Mouse (Mus musculus) spleen, postnatal 4 days (tissue): ENCODE results near the gene Gucy1b2.

Experiments
- DNase-seq, 2 experiments: peaks; one replicate each; pipeline ENCODE4 v3.0.0; 2022; ENCODE audit warnings: low spot score in 2 of 2

Gucy1b2 gene

DNA sequence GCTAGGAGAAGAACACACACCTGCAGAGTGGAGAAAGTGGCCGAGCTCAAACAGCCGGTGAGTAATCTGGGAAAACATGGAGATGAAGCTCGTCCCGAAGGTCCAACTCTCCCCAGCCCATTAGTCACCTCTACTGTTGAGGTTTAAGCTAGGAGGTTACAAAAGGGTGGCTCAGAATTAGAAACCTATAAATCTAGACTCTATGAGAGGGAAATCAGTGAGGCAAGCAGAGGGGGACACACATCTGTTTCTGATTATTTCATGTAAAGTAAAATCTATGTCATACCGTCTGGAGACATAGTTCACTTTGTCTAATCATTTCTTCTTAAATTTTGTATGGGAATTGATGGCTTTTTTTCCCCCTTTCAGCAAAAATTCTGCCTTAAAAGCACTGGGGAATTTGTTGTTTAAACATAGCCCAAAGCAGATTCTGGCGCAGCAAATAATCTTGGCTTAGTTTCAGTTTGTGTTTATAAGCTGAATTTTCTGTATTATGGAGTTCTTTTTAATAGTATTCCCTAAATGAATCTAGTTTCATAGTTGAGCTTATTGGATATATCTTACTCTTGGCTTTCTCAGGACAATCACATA is 12.2 kb downstream of the Gucy1b2 start:
- no peak for DNase-seq

DNA sequence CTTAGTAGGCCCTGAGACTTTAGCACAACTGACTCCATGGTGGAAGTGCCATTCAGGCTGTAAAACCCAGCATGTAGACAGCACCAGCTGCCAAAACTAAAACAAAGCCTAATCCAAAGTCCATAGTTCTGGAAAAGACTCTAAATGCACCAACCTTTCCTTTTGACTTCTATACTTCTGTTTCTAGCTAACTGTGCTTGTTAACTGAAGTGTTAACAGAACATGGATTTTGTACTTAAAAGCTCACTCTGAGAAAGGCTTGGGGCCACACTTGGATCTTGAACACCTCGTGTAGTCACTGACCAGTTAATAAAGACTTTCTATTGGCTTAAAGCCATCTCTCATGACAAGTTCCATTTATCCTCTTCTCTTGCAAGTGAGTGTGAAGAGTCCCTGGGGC is 13.1 kb downstream of the Gucy1b2 start:
- DNase-seq: no peak

DNA sequence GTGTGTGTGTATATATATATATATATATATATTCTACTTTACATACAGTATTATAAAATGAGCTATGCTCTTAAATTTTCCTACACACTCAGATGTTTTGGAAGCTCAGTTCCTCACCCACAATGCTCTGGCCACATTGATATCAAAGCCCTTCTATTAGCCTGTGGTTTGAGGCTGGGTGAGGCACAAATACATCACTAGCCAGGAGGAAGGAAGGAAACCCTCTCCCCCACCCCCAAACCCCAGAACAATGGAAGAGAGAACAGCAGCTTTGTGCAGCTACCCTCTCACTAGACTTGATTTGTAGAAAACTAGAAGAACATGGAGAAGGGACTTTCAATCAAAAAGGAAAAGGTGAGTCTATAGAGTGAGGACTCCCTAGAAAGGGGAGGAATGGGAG is 16.1 kb downstream of the Gucy1b2 start:
- no peak for DNase-seq

DNA sequence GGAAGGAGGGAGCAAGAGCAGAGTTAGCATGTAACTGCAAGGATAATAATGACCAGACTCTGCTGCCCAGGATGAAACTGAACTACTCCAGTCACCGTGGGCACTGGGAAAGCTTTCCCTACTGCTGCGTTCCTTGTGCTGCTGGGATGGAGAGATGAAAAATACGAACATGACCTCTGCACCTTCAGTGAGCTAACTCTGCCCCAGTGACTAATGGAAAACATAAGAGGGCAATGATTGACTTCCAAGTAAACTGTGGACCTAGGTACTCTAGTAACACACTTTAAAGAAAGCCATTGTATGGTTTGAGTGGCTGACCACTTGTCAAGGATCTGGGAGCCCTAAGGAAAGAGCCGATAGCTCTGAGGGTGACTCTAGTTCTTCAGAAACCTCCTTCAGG is 17.9 kb downstream of the Gucy1b2 start:
- DNase-seq: no peak

DNA sequence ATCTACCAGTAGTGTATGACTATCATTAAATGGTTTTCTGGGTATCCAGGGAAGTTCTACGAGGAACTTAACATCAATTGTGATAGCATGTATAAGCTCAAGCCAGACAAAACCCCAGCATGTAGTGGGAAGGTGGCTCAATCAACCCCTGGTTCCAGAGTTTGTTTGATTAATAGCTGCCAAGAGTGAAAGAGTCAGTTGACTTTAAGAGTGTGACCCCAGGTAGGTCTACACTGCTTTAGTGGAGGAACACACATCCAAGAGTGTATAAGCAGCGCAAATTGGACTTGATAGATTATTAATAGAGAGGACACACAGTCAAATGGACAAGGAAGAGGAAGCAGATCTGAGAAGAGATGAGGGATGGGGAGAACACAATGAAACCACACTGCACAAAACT is 18.3 kb downstream of the Gucy1b2 start:
- DNase-seq: no peak

DNA sequence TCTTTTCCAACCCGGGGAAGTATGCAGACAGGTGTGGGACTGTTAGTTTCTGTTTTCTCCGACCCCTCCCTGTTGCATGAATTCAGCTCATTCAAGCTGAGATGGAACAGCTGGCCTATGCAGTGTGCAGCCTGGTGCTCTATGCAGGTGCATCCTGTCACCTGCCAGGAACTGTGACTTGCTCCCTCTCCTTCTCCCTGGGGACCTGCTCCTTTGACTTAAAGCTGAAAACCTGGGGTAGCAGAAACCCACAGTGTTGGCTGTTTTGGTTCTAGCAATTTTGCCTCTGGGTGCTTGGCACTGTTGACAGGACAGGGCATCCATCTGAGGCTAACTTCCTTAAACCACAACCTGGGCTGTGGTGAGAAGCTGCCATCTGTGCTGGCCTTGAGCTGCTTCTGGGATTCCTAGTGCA is 30.8 kb downstream of the Gucy1b2 start:
- DNase-seq: peak in 1 of 2 experiments; percentile 13

DNA sequence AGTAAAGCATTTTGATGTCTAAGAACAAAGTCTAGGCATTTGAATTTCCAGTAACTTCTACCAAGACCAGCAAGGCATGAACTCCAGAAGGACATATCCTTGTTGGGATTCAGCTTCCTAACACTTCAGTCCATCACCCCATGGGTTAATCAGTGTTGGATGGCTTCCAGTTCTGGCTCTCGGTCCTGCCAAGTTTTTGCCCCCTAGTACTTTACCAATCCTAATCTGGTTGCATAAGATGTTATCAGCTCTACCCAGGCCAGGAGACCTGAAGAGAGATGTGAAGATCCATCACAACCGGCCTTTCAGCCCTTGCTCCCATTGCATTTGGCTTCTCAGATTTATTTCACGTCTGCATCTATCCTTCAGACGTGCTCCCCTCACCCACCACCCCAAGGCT is 33.8 kb downstream of the Gucy1b2 start:
- no peak for DNase-seq

DNA sequence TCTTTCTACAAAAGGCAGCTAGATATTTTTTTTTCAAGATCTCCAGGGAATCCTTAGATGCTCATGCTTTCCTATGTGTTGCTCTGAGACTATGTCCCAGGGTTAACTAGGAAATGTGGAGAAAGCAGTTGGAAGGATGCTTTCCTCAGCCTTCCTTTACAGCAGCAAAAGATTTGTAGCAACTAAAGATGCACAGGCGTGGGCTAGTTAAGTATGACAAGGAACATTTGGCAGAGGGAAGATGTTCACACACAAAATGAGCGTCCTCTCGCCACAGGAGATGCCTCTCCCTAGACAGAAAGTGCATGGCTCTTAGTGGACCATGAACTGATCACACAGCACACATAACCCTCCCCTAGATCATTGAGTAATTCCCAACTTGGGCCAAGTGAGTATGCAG is 38.6 kb downstream of the Gucy1b2 start:
- no peak for DNase-seq

DNA sequence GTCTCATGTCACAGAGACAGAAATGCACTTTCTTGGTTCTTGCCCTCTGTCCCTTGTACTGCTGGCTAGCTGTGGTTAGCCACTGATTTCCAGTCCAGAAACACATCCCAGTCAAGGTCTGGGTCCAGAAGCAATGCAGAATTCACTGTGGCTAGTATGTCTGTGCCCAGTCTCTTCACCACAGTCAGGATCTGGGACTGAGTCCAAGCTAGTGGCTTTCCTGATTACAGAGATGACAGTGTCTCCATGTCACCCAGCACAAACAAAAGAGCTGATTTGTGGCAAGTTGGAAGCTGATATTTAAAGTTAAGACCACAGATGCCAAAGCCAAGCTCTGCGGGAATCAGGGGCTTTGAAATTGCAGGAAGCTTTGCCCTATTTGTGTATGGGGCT is 39.4 kb downstream of the Gucy1b2 start:
- no peak for DNase-seq

DNA sequence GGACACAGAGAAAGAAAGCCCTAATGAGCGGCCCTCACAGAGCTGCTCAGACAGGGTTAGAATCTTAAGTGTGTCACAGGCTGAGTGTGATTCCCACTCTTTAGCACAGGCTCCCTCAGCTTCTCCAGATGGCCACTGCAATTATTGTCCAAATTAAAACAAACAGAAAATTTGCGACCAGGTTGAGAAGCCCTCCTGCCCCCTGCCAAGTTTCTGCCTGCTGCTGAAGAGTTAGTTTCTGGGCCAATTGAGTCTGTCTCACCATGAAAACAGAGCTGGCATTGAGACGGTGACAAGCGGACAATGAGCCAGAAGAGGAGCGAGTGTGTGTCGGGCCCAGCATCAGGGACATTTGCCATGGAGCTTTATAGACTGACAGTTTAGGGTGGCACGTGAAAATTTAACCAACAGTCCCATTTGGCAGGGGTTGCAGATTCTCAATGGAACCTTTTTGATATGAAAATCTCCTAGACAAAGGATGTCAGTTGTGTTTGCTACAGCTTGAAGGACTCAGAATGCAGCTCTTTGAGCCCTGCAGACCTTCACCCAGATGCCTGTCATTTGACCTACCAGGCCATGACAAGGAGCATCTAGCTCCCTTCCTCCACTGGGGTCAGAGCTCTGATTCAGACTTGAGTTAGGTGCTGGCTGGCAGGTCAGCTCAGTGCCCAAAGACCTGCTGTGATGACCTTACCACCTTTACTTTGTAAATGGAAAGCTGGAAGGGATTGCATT is 39.9 kb downstream of the Gucy1b2 start:
- DNase-seq: no peak

DNA sequence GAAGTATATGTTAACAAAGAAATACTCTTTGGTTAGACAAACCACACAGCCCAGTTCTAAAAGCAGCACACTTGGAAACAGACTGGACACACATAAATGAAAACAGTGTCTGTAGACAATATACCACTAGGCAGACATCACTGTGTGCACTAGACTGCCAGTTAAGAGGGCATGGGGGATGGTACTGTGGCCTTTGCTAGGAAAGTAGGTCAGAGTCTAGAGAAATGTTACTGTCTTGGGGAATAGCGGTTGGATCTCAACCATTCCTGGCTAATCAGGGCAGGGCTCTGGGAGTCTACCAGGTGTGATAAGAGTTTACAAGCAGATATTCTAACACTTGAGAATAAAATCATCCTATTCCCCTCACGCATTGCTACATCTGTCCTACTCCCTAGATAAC is 60.7 kb downstream of the Gucy1b2 start:
- no peak for DNase-seq

DNA sequence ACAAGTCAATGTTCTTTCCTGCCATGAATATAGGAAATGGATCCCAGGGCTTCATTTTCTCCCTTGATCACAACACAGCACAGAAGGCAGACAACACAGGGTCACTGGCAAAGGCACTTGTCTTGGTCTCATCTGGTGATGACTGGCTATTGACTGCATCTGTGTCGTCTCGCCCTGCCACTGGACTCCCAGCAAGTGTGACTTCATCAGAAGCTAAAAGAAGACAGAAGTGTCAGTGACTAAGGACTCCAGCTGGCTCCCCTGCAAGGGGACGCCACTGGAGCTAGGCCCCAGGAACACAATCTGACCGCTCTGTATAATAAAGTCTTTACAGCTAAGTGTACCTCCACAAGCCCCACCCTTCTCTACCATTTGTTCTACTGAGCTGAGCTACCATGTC is 63.3 kb downstream of the Gucy1b2 start:
- DNase-seq: no peak

DNA sequence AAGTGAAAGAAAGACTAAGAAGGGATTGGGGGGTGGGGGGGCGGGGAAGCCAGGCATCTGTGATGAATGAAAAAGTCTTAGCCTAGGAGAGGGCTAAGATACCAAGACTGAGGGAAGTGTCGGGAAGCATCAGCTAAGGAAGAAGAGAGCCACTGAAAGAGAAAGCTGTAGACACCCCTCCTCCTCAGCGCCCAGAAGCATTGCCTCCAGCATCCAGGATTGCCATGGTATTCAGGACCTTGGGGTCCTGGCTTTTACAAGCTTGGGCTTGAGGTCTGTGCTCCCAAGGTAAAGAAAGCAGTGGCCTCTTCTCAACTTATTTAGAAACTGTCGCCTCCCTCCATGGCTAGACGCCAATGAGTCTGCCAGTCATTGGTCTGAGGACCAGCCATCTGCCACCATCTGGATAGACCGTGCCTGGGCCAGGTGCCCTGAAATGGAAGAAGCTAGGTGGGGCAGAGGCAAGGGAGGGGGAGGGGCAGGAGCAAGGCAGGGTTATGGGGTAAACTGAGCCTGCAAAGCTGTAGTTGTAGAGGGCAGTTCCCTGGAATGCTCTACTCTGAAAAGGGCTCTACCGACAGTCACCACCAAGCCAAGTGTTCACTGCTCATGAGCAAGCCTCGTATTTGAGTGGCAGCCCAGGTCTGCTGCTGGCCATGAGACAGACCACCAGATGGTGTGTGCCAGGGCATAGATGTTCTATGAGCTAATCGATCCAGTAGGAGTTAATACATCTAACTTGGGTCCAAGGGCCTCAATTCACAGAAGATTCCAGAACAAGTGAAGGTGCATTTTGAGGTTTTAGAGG is 66.2 kb downstream of the Gucy1b2 start:
- DNase-seq: no peak

DNA sequence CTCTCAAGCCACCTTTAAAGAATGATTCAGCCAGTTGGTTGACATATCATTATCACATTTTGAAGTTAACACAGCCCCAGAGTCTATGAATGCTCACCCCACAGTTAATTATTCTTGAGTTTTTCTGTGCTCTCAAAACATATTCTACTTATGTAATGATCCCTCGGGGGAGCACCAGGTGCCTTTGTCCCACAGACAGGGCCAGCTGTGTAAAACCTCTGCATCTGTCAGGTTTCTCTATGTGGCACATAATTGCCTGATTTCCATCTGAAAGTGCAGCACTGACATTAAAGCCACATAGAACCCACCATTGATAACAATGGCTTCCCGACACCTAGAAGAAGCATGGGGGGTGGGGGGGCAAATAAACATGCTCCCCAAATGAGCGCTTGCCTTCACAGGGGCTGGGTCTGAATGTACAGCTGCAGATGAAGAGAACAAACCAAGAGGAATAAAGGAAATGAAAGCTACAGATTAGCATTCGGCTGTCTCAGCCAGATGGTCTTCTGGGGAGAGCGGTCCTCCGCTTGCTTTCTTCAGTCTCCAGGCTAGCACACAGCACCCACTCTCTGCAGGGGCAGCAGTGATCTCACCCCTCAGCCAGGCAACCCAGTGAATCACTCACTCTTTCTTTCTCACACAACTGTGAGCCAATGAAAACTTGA is 66.9 kb downstream of the Gucy1b2 start:
- no peak for DNase-seq

DNA sequence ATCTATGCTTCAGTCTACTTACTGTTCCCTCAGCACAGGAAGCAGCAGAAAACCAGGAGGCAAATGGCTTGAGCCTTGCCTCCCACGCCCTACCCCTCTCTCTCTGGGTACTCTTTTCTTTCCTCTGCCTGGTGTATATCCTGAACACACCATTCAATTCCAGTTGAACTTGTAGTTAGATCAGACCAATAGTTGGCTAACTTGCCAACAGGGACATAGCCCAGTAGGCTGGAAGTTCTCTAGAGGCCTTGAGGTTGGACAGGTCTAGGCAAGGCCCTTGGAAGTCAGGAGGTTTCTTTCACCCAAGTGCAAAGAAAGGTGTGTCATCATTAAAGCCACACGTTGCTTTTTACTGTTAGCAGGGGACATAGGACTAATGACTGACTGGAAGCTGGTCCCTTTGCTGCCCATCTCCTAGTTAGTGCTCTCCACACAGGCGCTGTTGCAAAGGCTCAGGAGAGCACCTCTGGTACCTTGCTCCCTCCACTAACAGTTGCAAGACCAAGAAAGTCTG is 72.2 kb downstream of the Gucy1b2 start:
- DNase-seq: no peak

DNA sequence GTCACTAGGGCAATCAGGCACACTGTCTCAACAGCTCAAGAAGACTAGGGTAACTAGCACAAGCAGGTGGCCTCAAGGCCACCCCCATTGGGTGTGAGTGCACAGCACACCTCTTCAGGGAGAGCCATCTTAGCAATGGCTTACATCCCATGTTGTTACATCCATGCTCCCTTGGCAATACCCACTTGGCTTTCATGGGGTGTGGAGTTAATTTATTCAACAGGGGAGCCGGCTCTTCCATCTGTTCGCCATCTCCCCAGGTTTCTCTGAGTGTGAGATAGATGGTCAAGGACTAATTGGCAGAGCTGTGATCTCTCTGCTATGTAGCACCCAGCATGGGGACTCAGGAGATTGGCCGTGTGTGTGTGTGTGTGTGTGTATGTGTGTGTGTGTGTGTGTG is 73.0 kb downstream of the Gucy1b2 start:
- DNase-seq: no peak

DNA sequence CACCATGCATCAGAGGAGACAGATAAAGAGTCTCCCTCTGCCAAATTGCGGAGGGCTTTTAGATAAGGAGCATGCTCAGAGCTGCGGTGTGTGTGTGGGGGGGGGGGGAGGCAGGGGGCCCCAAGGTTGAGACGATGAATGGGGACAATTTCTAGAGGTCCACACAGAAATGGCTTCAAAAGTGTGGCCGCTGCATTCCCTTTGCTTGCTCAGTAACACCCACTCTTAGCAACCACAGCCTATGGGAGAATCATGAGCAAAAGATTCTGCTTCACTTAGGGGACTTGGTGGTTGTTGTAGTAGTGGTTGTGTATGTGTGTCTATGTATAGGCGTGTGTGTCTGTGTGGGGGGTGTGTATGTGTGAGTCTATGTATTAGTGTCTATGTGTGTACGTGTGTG is 75.5 kb downstream of the Gucy1b2 start:
- no peak for DNase-seq

DNA sequence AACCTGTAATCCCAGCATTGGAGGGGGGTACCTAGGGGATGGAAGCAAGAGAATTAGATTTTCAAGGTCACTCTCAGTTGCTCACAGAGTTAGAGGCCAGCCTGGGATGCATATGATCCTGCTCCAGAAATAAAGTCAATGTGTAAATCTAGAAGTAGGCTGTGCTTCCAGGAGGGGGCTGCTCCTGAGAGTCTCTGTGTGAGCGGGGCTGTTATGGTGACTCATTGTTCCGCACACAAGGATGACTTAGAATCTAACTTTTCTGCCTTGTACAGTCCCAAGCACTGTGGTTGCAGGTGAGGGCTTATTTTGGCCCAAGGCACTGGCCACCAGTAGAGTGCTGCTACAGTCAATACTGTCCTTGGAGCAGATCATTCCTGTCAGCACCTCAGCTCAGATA is 76.7 kb downstream of the Gucy1b2 start:
- no peak for DNase-seq

DNA sequence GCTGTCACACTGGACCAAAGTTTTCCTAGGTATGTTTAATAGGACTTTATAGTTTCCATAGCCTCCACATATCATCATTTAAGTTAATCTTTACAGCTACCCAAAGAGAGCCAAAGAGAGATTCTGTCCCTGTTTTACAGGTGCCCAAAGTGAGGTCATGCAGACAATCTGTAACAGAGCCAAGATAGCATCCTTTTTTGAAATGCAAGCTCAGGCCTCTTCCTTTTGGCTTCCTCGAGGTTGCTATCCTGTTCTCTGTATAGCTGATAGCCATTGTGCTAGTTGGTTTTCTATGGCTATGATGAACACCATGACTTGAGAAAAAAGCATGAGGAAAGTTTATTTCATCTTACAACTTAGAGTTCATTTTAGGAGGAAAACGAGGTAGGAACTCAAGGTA is 80.0 kb downstream of the Gucy1b2 start:
- no peak for DNase-seq

DNA sequence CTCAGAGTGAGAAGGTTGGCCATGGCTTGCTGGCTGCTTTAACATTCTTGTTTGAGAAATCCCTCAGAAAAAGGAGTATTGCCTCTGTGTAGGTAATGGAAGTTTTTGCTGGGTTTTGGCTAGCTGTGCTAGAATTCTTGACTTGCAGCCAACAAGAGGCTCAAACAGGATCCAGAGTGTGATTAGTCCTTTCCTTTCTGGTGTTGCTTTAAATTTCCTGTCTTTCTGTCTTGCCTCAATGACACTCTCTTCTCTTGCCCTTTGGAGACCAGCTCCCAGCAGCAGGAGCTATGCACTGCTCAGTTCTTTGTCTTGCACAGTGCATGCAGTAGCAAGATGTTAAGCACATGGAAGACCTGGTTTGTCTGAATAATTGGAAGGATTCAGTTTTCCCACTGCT is 80.4 kb downstream of the Gucy1b2 start:
- DNase-seq: no peak

DNA sequence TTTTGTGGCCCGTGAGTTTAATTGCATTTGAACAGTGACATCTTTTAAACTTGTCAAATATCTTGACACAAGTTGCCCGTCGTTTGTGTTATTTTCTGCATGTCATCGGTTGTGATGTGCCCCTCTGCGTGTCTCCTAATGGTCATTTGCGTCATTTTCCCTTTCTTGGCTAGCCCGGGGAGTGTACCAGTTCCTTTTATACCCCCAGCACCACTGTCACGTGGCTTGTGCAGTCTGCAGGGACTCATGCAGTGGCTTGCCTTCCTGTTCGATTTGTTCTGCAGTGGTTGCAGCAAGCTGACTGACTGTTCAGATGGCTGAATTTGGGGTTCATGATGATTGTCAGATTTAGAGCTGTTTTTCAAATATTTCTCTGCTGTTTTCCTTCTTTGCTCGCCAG is 82.1 kb downstream of the Gucy1b2 start:
- DNase-seq: no peak

DNA sequence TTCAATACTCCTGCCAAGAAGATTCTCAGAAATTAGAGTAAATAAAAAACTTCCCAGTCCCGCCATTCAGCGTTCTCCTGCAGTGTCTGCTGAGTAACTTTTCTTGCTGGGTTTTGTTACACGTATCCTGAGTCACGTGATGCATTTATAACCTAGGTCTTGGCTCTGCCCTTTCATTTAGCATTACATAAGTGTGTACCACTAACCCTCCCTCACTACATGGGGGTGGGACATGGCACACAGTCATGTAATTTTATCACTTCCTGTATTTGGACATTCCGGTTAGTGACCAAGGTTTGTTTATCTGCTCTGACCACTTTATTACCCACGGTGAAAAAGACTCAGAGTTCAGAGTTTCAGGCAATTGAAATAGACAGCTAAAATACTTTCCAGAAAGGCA is 85.3 kb downstream of the Gucy1b2 start:
- DNase-seq: no peak
